Mouse (Mus musculus) neutrophil, adult 5-6 weeks (primary cell): ENCODE measurements at regions not wholly inside any gene's neighbourhood (a gene's known extent, or its start where the extent isn't known, plus 50 kb on each side); places are given as distances from the start of the nearest gene placed in this dataset.

Source experiments
- ATAC-seq: fragments of 151-379, 151-347 bp; 2 replicates; pipeline ENCODE4 v1.8.0; 2017; ENCODE audit warnings: mild to moderate bottlenecking, moderate TSS enrichment; ENCODE audit not compliant: insufficient number of reproducible peaks, poor library complexity, low FRiP score, severe bottlenecking; ENCODE audit errors: extremely low read depth

DNA sequence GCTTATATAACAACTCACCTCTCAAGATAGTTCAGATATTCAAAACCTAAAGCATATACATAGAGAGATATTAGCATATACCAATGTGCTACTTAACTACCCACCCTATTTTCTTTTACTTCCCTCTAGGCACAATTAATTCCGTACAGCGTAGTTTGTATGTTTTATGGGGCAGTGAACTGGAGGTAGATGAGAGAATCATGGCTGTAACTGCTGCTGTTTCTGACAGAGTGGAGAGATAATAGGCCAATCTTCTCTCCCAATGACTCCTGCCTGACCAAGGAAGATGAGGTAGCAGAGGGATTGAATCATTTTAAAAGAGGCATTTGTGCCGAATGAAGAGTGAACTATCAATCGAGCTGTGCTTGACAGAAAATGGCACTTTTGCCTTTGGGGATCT is 1640.1 kb upstream of the B3galt2 start:
- no peak for ATAC-seq

GRCm38 (mm10) chr1:142006316-142006715 is 1634.1 kb upstream of the B3galt2 start:
- ATAC-seq: no peak

- no peak for ATAC-seq
Observed at GRCm38 (mm10) chr1:142042751-142043150, 1597.7 kb upstream of the B3galt2 start.

- ATAC-seq: no peak
Observed at GRCm38 (mm10) chr1:142055207-142055606, 1585.3 kb upstream of the B3galt2 start.
